Mouse (Mus musculus): ENCODE data around the gene Shmt1. TPM values are rescaled to one million over a fixed set of nuclear protein-coding genes. Genes with fewer than 3 reads are reported as not detected.
A peak's percentile ranks its signal among the peaks of the same experiment; 100 is the strongest.

Gene Shmt1
- polyA plus RNA-seq, 1 experiment from 2014 or later, result 71.7 TPM

DNA sequence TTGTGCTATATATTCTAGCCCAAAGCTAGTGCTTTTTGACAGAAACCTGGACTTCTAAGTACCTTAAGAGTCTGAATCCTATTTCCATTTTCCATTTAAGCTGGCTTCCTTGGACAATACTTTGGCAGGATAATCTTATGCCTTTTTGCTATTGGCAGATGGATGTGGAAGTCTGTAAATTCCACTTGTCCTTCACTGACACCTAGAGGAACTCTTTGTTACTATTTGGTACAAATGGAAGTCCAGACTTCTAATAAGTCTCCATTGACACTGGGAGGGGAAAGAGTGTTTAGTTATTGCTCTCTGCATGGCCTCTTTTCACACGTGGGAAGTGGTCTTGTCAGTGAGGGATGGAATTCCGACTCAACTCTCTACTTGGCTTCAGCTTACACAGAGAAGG lies 17.4 kb upstream of the Shmt1 start:
- no peaks in the 10 kb centered on the region for H3K9me3 ChIP-seq (ENCODE audit: control insufficient read depth, low read length)
- 33% methylated on average over 2 of the region's 2 CpGs for WGBS
- no peaks in the 10 kb centered on the region for H3K36me3 ChIP-seq (ENCODE audit: control insufficient read depth, insufficient read depth, low read length)
- no peaks in the 10 kb centered on the region for H3K27me3 ChIP-seq (ENCODE audit: control insufficient read depth, insufficient read depth, low read length)
- no peak overlapping the region for H3K4me3 ChIP-seq (ENCODE audit: low read depth, low read length)
- H3K27ac ChIP-seq (ENCODE audit: low read depth, low read length), result no peak overlapping the region
- no peak overlapping the region for H3K4me2 ChIP-seq (ENCODE audit: low read depth, low read length, severe bottlenecking)
- no peak overlapping the region for H3K9ac ChIP-seq (ENCODE audit: low read length)
- peaks cover 5% of the 10 kb centered on the region; the same call in 1 of the 2 replicates for H3K4me1 ChIP-seq (replicated peaks; ENCODE audit: control insufficient read depth, insufficient read depth, low read length)
- DNase-seq (ENCODE audit: low spot score) (no peak), ATAC-seq (replicated peaks; ENCODE audit: low FRiP score) (no peak)

DNA sequence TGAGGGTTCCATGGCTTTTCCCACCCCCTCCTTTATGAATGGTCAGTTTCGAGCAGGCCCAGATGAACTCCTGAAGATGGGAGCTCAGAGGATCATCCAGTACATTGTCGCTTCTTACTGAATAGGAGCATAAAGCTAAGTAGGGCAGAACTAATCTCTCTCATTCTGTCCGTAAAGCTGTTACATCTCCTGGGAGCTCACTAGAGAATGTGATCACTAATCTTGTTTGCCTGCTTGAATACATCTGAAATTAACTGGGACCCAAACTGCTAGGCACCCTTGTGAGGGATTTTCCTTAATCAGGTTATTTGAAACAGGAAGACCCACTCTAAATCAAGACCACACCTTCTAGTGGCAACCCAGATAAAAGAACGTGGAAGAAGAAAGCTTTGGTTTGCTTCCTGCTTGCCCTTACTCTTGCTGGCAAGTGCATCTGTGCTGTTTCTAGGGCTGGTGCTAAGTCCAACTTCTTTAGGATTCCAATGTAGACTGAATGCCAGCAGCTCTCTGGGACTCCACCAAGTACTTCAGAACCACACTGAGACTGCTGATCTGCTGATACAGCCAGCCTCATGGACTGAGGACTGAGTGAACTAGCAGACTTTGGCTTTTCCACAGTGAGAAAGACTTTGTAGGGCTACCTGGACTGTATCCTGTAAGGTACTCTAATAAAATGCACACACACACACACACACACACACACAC lies 15.9 kb upstream of the Shmt1 start:
- H3K9me3 ChIP-seq (ENCODE audit: control insufficient read depth, low read length), result no peaks in the 10 kb centered on the region

DNA sequence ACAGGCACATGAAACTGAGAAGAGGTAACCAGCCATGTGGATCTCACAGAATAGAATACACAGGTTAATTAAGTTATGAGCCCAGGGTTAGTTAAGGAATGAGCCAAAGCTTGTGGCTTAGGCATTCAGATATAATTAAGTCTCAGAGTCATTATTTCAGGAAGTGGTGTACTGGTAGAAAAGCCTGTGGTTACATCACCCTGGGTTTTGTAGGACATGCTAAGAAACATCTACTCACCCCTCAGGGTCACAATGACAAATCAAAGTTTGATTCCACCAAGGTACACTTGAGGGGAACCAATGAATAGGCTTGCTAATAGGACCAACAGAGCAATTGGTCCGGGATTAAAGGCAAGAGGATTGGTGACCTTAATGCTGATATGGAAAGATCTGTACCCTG lies 15.2 kb upstream of the Shmt1 start:
- H3K36me3 ChIP-seq (ENCODE audit: control insufficient read depth, insufficient read depth, low read length), result no peaks in the 10 kb centered on the region
- no peak overlapping the region for H3K4me3 ChIP-seq (ENCODE audit: low read depth, low read length)
- H3K27me3 ChIP-seq (ENCODE audit: control insufficient read depth, insufficient read depth, low read length), result no peaks in the 10 kb centered on the region
- ATAC-seq (replicated peaks; ENCODE audit: low FRiP score) (no peak), DNase-seq (ENCODE audit: low spot score) (no peak)
- 45% methylated on average over 1 of the region's 1 CpGs for WGBS
- no peaks in the 10 kb centered on the region for H3K9me3 ChIP-seq (ENCODE audit: control insufficient read depth, low read length)
- peaks cover 5% of the 10 kb centered on the region; the same call in 1 of the 2 replicates for H3K4me1 ChIP-seq (replicated peaks; ENCODE audit: control insufficient read depth, insufficient read depth, low read length)
- no peak overlapping the region for H3K4me2 ChIP-seq (ENCODE audit: low read depth, low read length, severe bottlenecking)
- no peak overlapping the region for H3K9ac ChIP-seq (ENCODE audit: low read length)
- H3K27ac ChIP-seq (ENCODE audit: low read depth, low read length), result no peak overlapping the region

More for the DNA sequence above, 15.9 kb upstream of the Shmt1 start:
- WGBS, result 34% methylated on average over 4 of the region's 4 CpGs
- peaks cover 5% of the 10 kb centered on the region; the same call in 1 of the 2 replicates for H3K4me1 ChIP-seq (replicated peaks; ENCODE audit: control insufficient read depth, insufficient read depth, low read length)
- no peaks in the 10 kb centered on the region for H3K36me3 ChIP-seq (ENCODE audit: control insufficient read depth, insufficient read depth, low read length)
- no peak overlapping the region for H3K4me2 ChIP-seq (ENCODE audit: low read depth, low read length, severe bottlenecking)
- no peak overlapping the region for H3K9ac ChIP-seq (ENCODE audit: low read length)
- H3K4me3 ChIP-seq (ENCODE audit: low read depth, low read length), result no peak overlapping the region
- ATAC-seq (replicated peaks; ENCODE audit: low FRiP score), result no peak
- H3K27me3 ChIP-seq (ENCODE audit: control insufficient read depth, insufficient read depth, low read length), result no peaks in the 10 kb centered on the region
- no peak overlapping the region for H3K27ac ChIP-seq (ENCODE audit: low read depth, low read length)
- no peak for DNase-seq (ENCODE audit: low spot score)

DNA sequence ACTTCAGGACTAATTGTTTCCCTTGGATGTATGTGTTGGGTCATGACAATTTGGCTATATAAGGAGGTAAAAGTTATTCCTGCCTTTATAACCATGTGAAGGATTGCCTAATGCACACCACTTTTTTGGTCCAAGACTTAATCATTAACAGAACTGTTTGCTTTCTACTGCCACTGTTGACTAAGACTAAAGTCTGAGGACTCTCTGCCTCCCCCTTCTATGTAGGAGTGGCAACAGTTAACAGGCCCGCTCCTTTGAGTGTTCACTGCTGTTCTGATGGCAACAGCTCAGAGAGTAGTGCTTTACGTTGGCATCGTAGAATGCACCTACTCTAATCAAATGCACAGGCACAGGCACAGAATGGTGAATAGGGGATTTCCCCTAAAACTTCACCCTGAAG lies 13.7 kb upstream of the Shmt1 start:
- 90% methylated on average over 3 of the region's 3 CpGs for WGBS
- no peak for ATAC-seq (replicated peaks; ENCODE audit: low FRiP score)

GRCm38 (mm10) chr11:60823771-60824170 lies 12.3 kb upstream of the Shmt1 start:
- no peak overlapping the region for H3K27ac ChIP-seq (ENCODE audit: low read depth, low read length)
- no peak overlapping the region for H3K4me3 ChIP-seq (ENCODE audit: low read depth, low read length)
- ATAC-seq (replicated peaks; ENCODE audit: low FRiP score) (no peak), DNase-seq (ENCODE audit: low spot score) (no peak)
- WGBS, result 68% methylated on average over 2 of the region's 2 CpGs
- H3K4me2 ChIP-seq (ENCODE audit: low read depth, low read length, severe bottlenecking), result no peak overlapping the region
- no peaks in the 10 kb centered on the region for H3K27me3 ChIP-seq (ENCODE audit: control insufficient read depth, insufficient read depth, low read length)
- no peaks in the 10 kb centered on the region for H3K4me1 ChIP-seq (replicated peaks; ENCODE audit: control insufficient read depth, insufficient read depth, low read length)
- H3K36me3 ChIP-seq (ENCODE audit: control insufficient read depth, insufficient read depth, low read length), result no peaks in the 10 kb centered on the region
- H3K9me3 ChIP-seq (ENCODE audit: control insufficient read depth, low read length), result no peaks in the 10 kb centered on the region
- no peak overlapping the region for H3K9ac ChIP-seq (ENCODE audit: low read length)

More for the DNA sequence above, 13.7 kb upstream of the Shmt1 start:
- Histone ChIP-seq H3K4me2 (ENCODE audit: low read depth, low read length, severe bottlenecking) (no peak overlapping the region), H3K4me3 (ENCODE audit: low read depth, low read length) (no peak overlapping the region), H3K9ac (ENCODE audit: low read length) (no peak overlapping the region), H3K9me3 (ENCODE audit: control insufficient read depth, low read length) (no peaks in the 10 kb centered on the region), H3K36me3 (ENCODE audit: control insufficient read depth, insufficient read depth, low read length) (no peaks in the 10 kb centered on the region), H3K27me3 (ENCODE audit: control insufficient read depth, insufficient read depth, low read length) (no peaks in the 10 kb centered on the region), H3K4me1 (replicated peaks; ENCODE audit: control insufficient read depth, insufficient read depth, low read length) (no peaks in the 10 kb centered on the region), H3K27ac (ENCODE audit: low read depth, low read length) (no peak overlapping the region)
- DNase-seq (ENCODE audit: low spot score), result no peak

DNA sequence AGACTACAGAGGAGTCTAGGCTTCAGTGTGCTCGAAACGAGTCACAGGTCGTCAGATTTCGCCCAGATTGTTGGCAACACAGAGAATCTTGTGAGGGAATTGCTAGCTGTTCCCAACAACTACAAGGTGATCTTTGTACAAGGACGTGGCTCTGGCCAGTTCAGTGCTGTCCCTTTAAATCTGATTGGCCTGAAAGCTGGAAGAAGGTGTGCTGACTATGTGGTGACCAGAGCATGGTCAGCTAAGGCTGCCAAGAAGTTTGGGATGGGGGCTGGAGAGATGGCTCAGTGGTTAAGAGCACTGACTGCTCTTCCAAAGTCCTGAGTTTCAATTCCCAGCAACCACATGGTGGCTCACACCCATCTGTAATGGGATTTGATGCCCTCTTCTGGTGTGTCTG lies 4.9 kb upstream of the Shmt1 start:
- Histone ChIP-seq H3K4me2 (ENCODE audit: low read depth, low read length, severe bottlenecking) (no peak overlapping the region), H3K9ac (ENCODE audit: low read length) (no peak overlapping the region), H3K27me3 (ENCODE audit: control insufficient read depth, insufficient read depth, low read length) (no peaks in the 10 kb centered on the region), H3K9me3 (ENCODE audit: control insufficient read depth, low read length) (no peaks in the 10 kb centered on the region), H3K27ac (ENCODE audit: low read depth, low read length) (no peak overlapping the region), H3K36me3 (ENCODE audit: control insufficient read depth, insufficient read depth, low read length) (no peaks in the 10 kb centered on the region), H3K4me3 (ENCODE audit: low read depth, low read length) (no peak overlapping the region), H3K4me1 (replicated peaks; ENCODE audit: control insufficient read depth, insufficient read depth, low read length) (no peaks in the 10 kb centered on the region)
- ATAC-seq (replicated peaks; ENCODE audit: low FRiP score) (no peak), DNase-seq (ENCODE audit: low spot score) (no peak)
- 77% methylated on average over 5 of the region's 5 CpGs for WGBS

GRCm38 (mm10) chr11:60811054-60811460 lies 461 bp downstream of the Shmt1 start:
- under 1% methylated on average over 29 of the region's 29 CpGs for WGBS
- H3K9ac ChIP-seq (ENCODE audit: low read length), result peak overlapping the region; percentile 40
- ATAC-seq (replicated peaks; ENCODE audit: low FRiP score), result peak; percentile 98
- no peaks in the 10 kb centered on the region for H3K36me3 ChIP-seq (ENCODE audit: control insufficient read depth, insufficient read depth, low read length)
- no peaks in the 10 kb centered on the region for H3K27me3 ChIP-seq (ENCODE audit: control insufficient read depth, insufficient read depth, low read length)
- H3K4me2 ChIP-seq (ENCODE audit: low read depth, low read length, severe bottlenecking), result peak overlapping the region; percentile 56
- peak; percentile 97 for DNase-seq (ENCODE audit: low spot score)
- no peak overlapping the region for H3K27ac ChIP-seq (ENCODE audit: low read depth, low read length)
- peak overlapping the region; percentile 34 for H3K4me3 ChIP-seq (ENCODE audit: low read depth, low read length)
- H3K9me3 ChIP-seq (ENCODE audit: control insufficient read depth, low read length), result no peaks in the 10 kb centered on the region
- H3K4me1 ChIP-seq (replicated peaks; ENCODE audit: control insufficient read depth, insufficient read depth, low read length), result peaks cover 3% of the 10 kb centered on the region; the same call in 1 of the 2 replicates

- H3K9ac ChIP-seq (ENCODE audit: low read length), result peak overlapping the region; percentile 40
- H3K27me3 ChIP-seq (ENCODE audit: control insufficient read depth, insufficient read depth, low read length), result no peaks in the 10 kb centered on the region
- no peak overlapping the region for H3K27ac ChIP-seq (ENCODE audit: low read depth, low read length)
- peak overlapping the region; percentile 56 for H3K4me2 ChIP-seq (ENCODE audit: low read depth, low read length, severe bottlenecking)
- H3K4me3 ChIP-seq (ENCODE audit: low read depth, low read length), result peak overlapping the region; percentile 34
- no peaks in the 10 kb centered on the region for H3K9me3 ChIP-seq (ENCODE audit: control insufficient read depth, low read length)
- H3K36me3 ChIP-seq (ENCODE audit: control insufficient read depth, insufficient read depth, low read length), result no peaks in the 10 kb centered on the region
- 19% methylated on average over 14 of the region's 14 CpGs for WGBS
- peaks cover 3% of the 10 kb centered on the region; the same call in 1 of the 2 replicates for H3K4me1 ChIP-seq (replicated peaks; ENCODE audit: control insufficient read depth, insufficient read depth, low read length)
- ATAC-seq (replicated peaks; ENCODE audit: low FRiP score), result 0 out of 2 replicates have a peak, but pooled peaks have one; percentile 24
- DNase-seq (ENCODE audit: low spot score), result no peak
Measured at GRCm38 (mm10) chr11:60810046-60810965, 1.2 kb downstream of the Shmt1 start.

Measured in forebrain, embryonic 11.5 days (tissue).